Comparison of ENCODE assay signal across 25 mouse cellular contexts in genomic region chr2:109365962-109366361, GRCm38 (mm10).
DNase-seq lines count a peak whose midpoint lies in the region; ATAC-seq and TF ChIP-seq lines count a peak whose summit lies in the region.
"Had no signal": no experiment of that assay in that cellular context is flagged by ENCODE, and none has a peak within 500 bp of the region (broad histone marks: within the 10 kb centered on the region; RNA-seq: fewer than 3 reads in every experiment).

No protein-coding gene starts in this region.

- no peak for TF ChIP-seq POLR2A in CH12.LX (IDR thresholded peaks at IDR 0.05; ENCODE audit: low read depth, low read length)

- TF ChIP-seq RAD21 in CH12.LX (IDR thresholded peaks at IDR 0.05; ENCODE audit: low read depth, low read length) = no peak

- no peaks in the 10 kb centered on the region for H3K4me1 ChIP-seq in intestine, postnatal 0 days (replicated peaks; ENCODE audit: control insufficient read depth, insufficient read depth, low read length)
- H3K4me1 ChIP-seq in intestine, embryonic 15.5 days (replicated peaks) = no peaks in the 10 kb centered on the region
- H3K4me1 ChIP-seq in CH12.LX (ENCODE audit: control insufficient read depth in 1 of 2, insufficient read depth in 2 of 2) = no peaks in the 10 kb centered on the region
- H3K4me1 ChIP-seq: embryonic facial prominence, embryonic 13.5 days; embryonic facial prominence, embryonic 15.5 days; forebrain, embryonic 10.5 days; forebrain, embryonic 12.5 days had no signal

- no peak for DNase-seq in CH12.LX (ENCODE audit: extremely low read depth)
- peak; percentile 0 for DNase-seq in splenic B cell, adult 2 months (ENCODE audit: low read depth, low spot score)
- DNase-seq in frontal cortex, postnatal 10 days (ENCODE audit: low spot score in 2 of 2) = no peak
- no peak for DNase-seq in thymus, adult 18-20 months
- DNase-seq: adrenal gland, adult 8-10 months; adrenal gland, postnatal 14 days; adrenal gland, postnatal 36 days; cerebellum, adult 11-12 months; cerebellum, adult 8-10 months; cerebellum, adult 9-11 months; cerebellum, postnatal 14 days; cerebellum, postnatal 36 days; embryo, embryonic 11 days had no signal

- no peak overlapping the region for H3K9ac ChIP-seq in intestine, postnatal 0 days (ENCODE audit: low read depth, low read length)
- H3K9ac ChIP-seq in intestine, embryonic 15.5 days = no peak overlapping the region
- no peak overlapping the region for H3K9ac ChIP-seq in CH12.LX (ENCODE audit: insufficient read depth, low read depth)
- H3K9ac ChIP-seq: embryonic facial prominence, embryonic 13.5 days; embryonic facial prominence, embryonic 15.5 days; forebrain, embryonic 12.5 days had no signal

- no peaks in the 10 kb centered on the region for H3K27me3 ChIP-seq in intestine, postnatal 0 days (replicated peaks; ENCODE audit: control insufficient read depth, insufficient read depth, low read length)
- no peaks in the 10 kb centered on the region for H3K27me3 ChIP-seq in intestine, embryonic 15.5 days (replicated peaks)
- H3K27me3 ChIP-seq in CH12.LX (replicated peaks) = no peaks in the 10 kb centered on the region
- H3K27me3 ChIP-seq in splenic B cell, adult 2 months (ENCODE audit: control insufficient read depth, insufficient read depth, low read length, poor library complexity, severe bottlenecking) = no peaks in the 10 kb centered on the region
- H3K27me3 ChIP-seq: embryonic facial prominence, embryonic 13.5 days; embryonic facial prominence, embryonic 15.5 days; forebrain, embryonic 12.5 days; Patski had no signal

- no peak for TF ChIP-seq EP300 in CH12.LX (IDR thresholded peaks at IDR 0.05; ENCODE audit: low read length)

- H3K4me2 ChIP-seq in intestine, postnatal 0 days (replicated peaks; ENCODE audit: low read depth) = no peak overlapping the region
- no peak overlapping the region for H3K4me2 ChIP-seq in intestine, embryonic 15.5 days (replicated peaks)
- no peak overlapping the region for H3K4me2 ChIP-seq in CH12.LX (ENCODE audit: insufficient read depth, low read depth, poor library complexity, severe bottlenecking)
- H3K4me2 ChIP-seq: embryonic facial prominence, embryonic 13.5 days; embryonic facial prominence, embryonic 15.5 days; forebrain, embryonic 12.5 days had no signal

- H3K79me2 ChIP-seq in CH12.LX (replicated peaks; ENCODE audit: control insufficient read depth, extremely low read depth, insufficient read depth, poor library complexity, severe bottlenecking) = no peaks in the 10 kb centered on the region

- 81% methylated on average over 1 of the region's 1 CpGs for WGBS in intestine, postnatal 0 days
- WGBS in intestine, embryonic 15.5 days = 83% methylated on average over 1 of the region's 1 CpGs

- H3K9me3 ChIP-seq in intestine, postnatal 0 days (ENCODE audit: control insufficient read depth) = no peaks in the 10 kb centered on the region
- H3K9me3 ChIP-seq in intestine, embryonic 15.5 days = no peaks in the 10 kb centered on the region
- no peaks in the 10 kb centered on the region for H3K9me3 ChIP-seq in CH12.LX (replicated peaks; ENCODE audit: low read length)
- H3K9me3 ChIP-seq: embryonic facial prominence, embryonic 13.5 days; embryonic facial prominence, embryonic 15.5 days; forebrain, embryonic 10.5 days; forebrain, embryonic 12.5 days had no signal

- dilution Hi-C loops in CH12.LX (cut with MboI; ENCODE audit: extremely low pct_ligation_motif_present, extremely low pct_unique_long_range_greater_than_20kb, low sequenced_read_pairs) = no loop called here

- no peak overlapping the region for H3K27ac ChIP-seq in intestine, postnatal 0 days (ENCODE audit: low read depth, low read length)
- no peak overlapping the region for H3K27ac ChIP-seq in intestine, embryonic 15.5 days
- H3K27ac ChIP-seq in CH12.LX (ENCODE audit: insufficient read depth, low read depth) = no peak overlapping the region
- H3K27ac ChIP-seq: embryonic facial prominence, embryonic 13.5 days; embryonic facial prominence, embryonic 15.5 days; forebrain, embryonic 10.5 days; forebrain, embryonic 12.5 days had no signal

- H3K36me3 ChIP-seq in intestine, postnatal 0 days (ENCODE audit: control insufficient read depth, insufficient read depth) = no peaks in the 10 kb centered on the region
- H3K36me3 ChIP-seq in intestine, embryonic 15.5 days = no peaks in the 10 kb centered on the region
- no peaks in the 10 kb centered on the region for H3K36me3 ChIP-seq in CH12.LX (replicated peaks in 1 of 2; ENCODE audit: control insufficient read depth in 1 of 2, insufficient read depth in 1 of 2, low read length in 1 of 2)
- H3K36me3 ChIP-seq in splenic B cell, adult 2 months (ENCODE audit: control insufficient read depth, insufficient read depth, low read length, poor library complexity, severe bottlenecking) = no peaks in the 10 kb centered on the region
- H3K36me3 ChIP-seq: embryonic facial prominence, embryonic 13.5 days; embryonic facial prominence, embryonic 15.5 days; forebrain, embryonic 10.5 days; forebrain, embryonic 12.5 days had no signal

- no peak for TF ChIP-seq CTCF in intestine, postnatal 0 days (IDR thresholded peaks at IDR 0.05; ENCODE audit: low read depth)
- no peak for TF ChIP-seq CTCF in CH12.LX (conservative IDR thresholded peaks at IDR 0.05 in 1 of 2, IDR thresholded peaks at IDR 0.05 in 1 of 2; ENCODE audit: low read depth in 2 of 2, low read length in 2 of 2)

- in situ Hi-C loops in CH12.LX (cut with MboI; ENCODE audit: low pct_ligation_motif_present, low pct_unique_long_range_greater_than_20kb, low sequenced_read_pairs) = no loop called here

- H3K4me3 ChIP-seq in intestine, postnatal 0 days (ENCODE audit: low read depth, low read length) = no peak overlapping the region
- H3K4me3 ChIP-seq in intestine, embryonic 15.5 days (replicated peaks) = no peak overlapping the region
- no peak overlapping the region for H3K4me3 ChIP-seq in CH12.LX (replicated peaks in 1 of 3; ENCODE audit: low read depth in 2 of 3, low read length in 2 of 3, poor library complexity in 1 of 3)
- H3K4me3 ChIP-seq: embryonic facial prominence, embryonic 13.5 days; embryonic facial prominence, embryonic 15.5 days; erythroblast, embryonic 14.5 days; forebrain, embryonic 10.5 days; forebrain, embryonic 12.5 days had no signal

- peak; percentile 61; the same call in 1 of the 2 replicates for ATAC-seq in intestine, postnatal 0 days
- ATAC-seq in intestine, embryonic 15.5 days = no peak
- ATAC-seq: activated CD4-positive, CD25-positive, alpha-beta regulatory T cell, adult 4 months; CD4-positive, CD25-positive, alpha-beta regulatory T cell, adult 4 months; forebrain, embryonic 14.5 days; forebrain, embryonic 16.5 days; Patski had no signal

TF ChIP-seq in CH12.LX, 34 proteins besides CTCF, POLR2A, EP300 and RAD21:
- TF ChIP-seq ZNF384 (IDR thresholded peaks at IDR 0.05; ENCODE audit: low read depth, low read length) (peak; percentile 71), CHD1 (IDR thresholded peaks at IDR 0.05; ENCODE audit: low read depth, low read length) (no peak)
